Mouse (Mus musculus) gastrocnemius, adult 2 months (tissue): ENCODE measurements around the gene Rasip1. TPM values are rescaled to one million over a fixed set of nuclear protein-coding genes. Genes with fewer than 3 reads are reported as not detected.

Experiments used
- DNase-seq: peaks from one replicate; pipeline ENCODE4 v3.0.0; 2022
- H3K27ac ChIP-seq: fragments of 200-600 bp; 2 replicates; pipeline ENCODE4 v1.8.1; 2022; ENCODE audit warnings: mild to moderate bottlenecking
- H3K4me3 ChIP-seq: fragments of 200-600 bp; 2 replicates; pipeline ENCODE4 v1.8.1; 2022; ENCODE audit warnings: mild to moderate bottlenecking, moderate library complexity
- CTCF ChIP-seq: fragments of 200-600 bp; IDR thresholded peaks from 2 replicates; pipeline ENCODE4 v1.8.1; 2022; ENCODE audit warnings: antibody characterized with exemption, mild to moderate bottlenecking, moderate library complexity
- intact Hi-C: fragments of 180-260 bp; cut with DNase I; formaldehyde crosslinking; loops from one replicate; pipeline ENCODE4 v1.15.1; 2025
- total RNA-seq, 2 experiments: library from RNA; stranded (reverse); gene quantifications; 2 replicates each; pipeline ENCODE4 v1.2.3; 2021

The Rasip1 gene
- total RNA-seq, 2 experiments from 2014 or later = 5.7 to 8.0 TPM

DNA sequence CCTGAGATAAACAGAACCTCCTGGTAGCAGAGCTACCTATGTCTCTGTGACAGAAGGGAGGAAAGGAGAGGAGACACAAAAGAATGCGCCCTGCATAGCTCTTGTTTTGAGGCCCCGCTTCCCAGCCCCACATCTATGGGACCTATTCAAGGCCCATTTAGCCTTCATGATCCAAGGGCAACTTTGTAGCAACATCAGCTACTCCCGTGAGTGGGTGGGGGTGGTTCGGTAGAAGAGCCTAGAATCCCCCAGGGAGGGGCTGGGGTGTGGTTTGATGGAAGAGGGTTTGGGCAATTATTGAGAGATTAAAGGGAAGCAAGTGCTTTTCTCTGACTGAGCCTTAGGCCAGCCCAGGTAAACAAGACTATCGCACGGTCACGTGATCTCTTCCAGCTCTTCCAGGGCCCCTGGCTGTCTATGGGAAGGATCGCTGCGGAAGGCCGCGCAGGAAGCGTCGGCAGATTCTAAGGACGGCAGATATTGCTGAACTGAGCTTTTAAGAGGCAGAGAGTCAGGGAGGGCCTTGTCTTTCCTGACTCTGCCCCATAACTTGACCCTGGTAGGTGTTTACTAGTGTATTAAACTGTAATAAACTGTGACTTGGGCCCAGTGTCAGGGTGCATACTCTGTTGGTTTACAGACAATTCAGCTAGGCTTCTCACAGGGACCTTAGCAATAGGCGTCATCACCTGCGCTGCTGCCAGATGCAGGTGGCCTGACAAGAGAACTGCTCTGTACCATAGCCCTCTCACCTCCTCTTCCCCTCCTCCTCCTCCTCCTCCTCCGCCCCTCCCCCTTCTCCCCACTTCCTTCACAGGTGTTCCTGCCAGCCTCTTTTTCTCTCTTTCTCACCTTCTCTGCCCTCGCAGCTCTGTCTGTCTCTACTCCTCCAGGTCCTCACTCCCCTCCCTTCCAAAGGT lies 28.1 kb upstream of the Rasip1 start:
- DNase-seq = no peak
- Histone ChIP-seq H3K4me3 (no peak overlapping the region), H3K27ac (no peak overlapping the region)
- intact Hi-C loops = loop anchor here (5.0 kb wide), 1 partner anchor 33 kb away; no protein-coding TSS in a partner anchor
- TF ChIP-seq CTCF = no peak

DNA sequence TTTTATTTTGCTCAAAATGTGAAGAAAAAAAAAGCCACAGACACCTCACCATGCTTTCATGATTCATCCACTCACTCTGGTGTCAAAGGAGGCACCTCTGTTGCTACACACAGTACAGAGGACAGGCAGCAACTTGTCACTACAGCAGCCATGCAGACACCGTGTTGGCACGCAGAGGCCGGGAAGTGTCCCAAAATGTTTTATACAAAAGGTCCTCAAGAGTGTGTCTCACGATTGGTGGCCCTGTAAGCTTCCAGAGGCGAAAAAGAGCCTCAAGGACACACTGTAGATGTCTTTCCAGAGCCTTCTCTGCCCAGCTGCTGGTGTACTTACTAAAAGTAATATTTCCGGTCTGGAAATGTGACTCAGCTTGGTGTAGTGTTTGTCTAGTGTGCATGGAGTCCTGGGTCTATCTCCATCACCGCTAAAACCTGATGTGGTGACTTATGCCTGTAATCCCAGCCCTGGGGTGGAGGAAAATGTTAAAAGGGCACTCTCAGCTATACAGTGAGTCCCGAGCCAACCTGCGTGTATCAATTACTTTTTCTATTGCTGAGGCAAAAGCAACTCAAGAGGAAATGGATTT lies 21.5 kb upstream of the Rasip1 start:
- H3K27ac ChIP-seq = no peak overlapping the region
- no peak overlapping the region for H3K4me3 ChIP-seq
- intact Hi-C loops = no loop called here
- no peak for TF ChIP-seq CTCF
- DNase-seq = peak; percentile 7

DNA sequence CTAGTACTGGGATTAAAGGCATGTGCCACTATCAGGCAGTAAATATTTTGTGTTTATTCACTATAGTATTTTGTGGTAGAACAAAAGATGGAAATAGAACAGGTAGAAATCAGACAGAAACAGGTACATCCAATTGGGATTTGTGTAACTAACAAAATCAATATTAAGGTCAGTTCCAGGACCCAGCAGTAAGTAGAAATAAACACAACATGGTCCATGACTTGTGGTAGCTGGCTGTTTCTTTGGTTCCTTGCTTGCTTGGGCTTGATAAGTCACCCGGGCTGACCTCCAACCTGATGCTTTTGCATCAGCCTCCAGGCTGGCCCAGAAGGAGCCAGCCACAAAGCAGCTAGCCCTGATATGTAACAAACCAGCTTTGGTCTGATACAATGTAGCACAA lies 17.8 kb upstream of the Rasip1 start:
- intact Hi-C loops = no loop called here
- Histone ChIP-seq H3K4me3 (no peak overlapping the region), H3K27ac (no peak overlapping the region)
- DNase-seq = no peak
- no peak for TF ChIP-seq CTCF

DNA sequence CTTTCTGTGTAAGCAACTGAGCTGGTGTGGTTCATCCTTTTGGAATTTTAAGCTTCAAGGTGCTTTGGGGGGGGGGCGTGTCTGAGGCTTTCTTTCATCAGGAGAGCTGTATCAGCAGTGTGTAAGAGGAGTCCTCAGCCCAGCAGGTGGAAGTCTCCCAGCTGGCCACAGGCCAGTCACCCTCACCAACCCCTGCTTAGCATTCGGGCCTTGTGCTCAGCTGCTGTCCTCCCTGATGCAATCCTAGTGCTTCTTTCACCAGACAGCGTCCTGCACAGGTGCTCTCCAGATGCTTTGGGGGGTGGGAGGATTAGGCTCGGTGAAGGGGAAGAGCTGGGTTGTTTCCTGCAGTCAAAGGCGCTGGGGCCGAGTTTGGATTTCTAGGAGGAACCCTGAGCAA lies 11.0 kb upstream of the Rasip1 start:
- peak; percentile 81 for DNase-seq
- no peak for TF ChIP-seq CTCF
- Histone ChIP-seq H3K4me3 (no peak overlapping the region), H3K27ac (no peak overlapping the region)
- intact Hi-C loops = no loop called here

DNA sequence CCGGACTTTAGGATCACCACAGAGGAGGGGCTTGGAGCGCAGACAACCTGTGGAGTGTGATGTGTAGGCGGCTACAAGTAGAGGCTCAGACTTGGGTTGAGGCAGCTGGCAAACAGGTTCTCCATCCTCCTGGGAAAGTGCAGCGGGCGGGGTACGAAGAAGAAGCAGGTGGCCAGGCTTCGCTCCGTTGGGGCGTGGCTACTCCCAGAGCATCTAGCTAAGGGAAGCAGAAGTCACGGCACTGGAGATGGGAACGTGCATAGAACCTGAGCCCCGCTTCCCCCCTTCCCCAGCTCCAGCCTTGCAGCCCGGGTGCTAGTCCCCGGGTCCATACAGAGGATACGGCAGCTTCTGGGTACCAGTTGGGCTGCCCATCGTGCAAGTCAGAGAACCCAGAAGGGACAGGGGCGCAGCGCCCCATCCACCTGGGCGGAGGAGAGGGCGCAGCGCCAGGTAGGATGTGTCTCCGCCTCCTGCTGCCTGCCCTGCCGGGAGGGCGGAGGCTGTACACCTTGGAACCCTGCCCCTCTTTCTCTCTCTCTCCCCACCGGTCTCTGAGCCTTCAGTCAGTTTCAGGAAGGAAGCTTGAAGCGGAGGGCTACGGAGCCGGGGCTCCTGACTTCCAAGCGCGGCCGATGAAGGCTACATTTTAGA lies 10.1 kb upstream of the Rasip1 start, which contains the start of gene Fut1:
Fut1 (plus strand) TSS at position 248 of the 654 bp plus-strand sequence.
- no peak for DNase-seq
- TF ChIP-seq CTCF = no peak
- Histone ChIP-seq H3K27ac (no peak within 1 kb of the TSS), H3K4me3 (no peak within 1 kb of the TSS)
- intact Hi-C loops = no loop called here

DNA sequence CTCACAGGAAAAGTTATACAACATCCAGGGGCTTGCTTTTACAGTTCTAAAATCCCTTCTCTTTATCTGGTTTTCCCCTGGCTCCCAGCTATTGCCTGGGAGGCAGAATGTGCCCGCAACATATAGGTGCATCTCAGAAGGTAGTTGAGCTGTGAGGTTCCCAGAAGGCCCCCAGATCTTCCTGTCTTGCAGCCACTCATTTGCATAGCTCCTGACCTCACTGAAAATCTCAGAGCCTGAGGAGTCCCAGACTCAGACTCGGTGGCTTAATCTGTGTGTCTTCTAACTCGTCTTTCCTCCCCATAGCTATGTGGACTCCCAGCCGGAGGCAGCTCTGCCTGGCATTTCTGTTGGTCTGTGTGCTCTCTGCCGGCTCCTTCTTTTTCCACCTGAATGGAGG lies 9.0 kb upstream of the Rasip1 start:
- intact Hi-C loops = no loop called here
- no peak overlapping the region for H3K4me3 ChIP-seq
- DNase-seq = no peak
- no peak for TF ChIP-seq CTCF
- no peak overlapping the region for H3K27ac ChIP-seq

- DNase-seq = no peak
- intact Hi-C loops = no loop called here
- no peak for TF ChIP-seq CTCF
- Histone ChIP-seq H3K27ac (no peak overlapping the region), H3K4me3 (no peak overlapping the region)
These were observed 7.7 kb upstream of the Rasip1 start for GRCm38 (mm10) chr7:45619592-45619991.

DNA sequence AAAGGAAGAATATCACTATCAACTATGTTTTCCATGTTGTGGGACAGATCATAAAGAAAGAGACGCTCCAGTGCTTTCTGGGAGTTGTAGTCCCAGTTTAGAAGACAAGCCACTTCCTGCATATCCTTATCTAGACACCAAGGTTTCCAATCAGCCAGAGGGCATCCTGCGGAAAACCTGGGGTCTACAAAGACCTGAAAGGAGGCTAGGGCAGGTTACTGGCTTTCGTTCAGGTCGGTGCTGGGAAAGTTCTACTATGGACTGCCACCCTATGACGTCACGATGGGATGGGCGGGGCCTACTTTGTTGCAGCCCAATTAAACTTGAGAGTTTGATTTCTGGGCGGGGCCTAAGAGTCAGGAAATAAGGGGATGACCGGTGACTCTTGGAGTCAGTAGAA lies 5.8 kb upstream of the Rasip1 start, which contains the start of gene Izumo1:
Izumo1 (plus strand) TSS at position 369 of the 400 bp plus-strand sequence.
- intact Hi-C loops = no loop called here
- Histone ChIP-seq H3K27ac (no peak within 1 kb of the TSS), H3K4me3 (no peak within 1 kb of the TSS)
- DNase-seq = no peak
- no peak for TF ChIP-seq CTCF

DNA sequence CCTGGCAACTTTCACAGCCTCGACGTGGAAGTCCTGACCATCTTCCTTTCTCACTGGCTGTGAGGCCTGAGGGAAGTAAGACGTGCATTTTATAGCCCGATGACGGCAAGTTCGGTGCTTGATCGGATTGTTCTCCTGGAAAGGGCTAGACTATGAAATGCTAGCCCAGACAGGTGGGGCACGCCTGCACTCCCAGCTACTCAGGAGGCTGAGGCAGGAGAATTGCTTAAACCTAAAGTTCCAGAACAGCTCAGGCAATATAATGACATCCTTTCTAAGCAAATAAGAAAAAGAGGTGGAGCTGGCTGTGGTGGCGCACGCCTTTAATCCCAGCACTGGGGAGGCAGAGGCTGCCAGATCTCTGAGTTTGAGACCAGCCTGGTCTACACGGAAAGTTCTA lies 3.8 kb upstream of the Rasip1 start:
- DNase-seq = no peak
- no peak for TF ChIP-seq CTCF
- Histone ChIP-seq H3K4me3 (no peak overlapping the region), H3K27ac (no peak overlapping the region)
- intact Hi-C loops = no loop called here

GRCm38 (mm10) chr7:45624718-45625117 lies 2.6 kb upstream of the Rasip1 start:
- DNase-seq = no peak
- no peak for TF ChIP-seq CTCF
- Histone ChIP-seq H3K27ac (no peak overlapping the region), H3K4me3 (no peak overlapping the region)
- intact Hi-C loops = no loop called here

DNA sequence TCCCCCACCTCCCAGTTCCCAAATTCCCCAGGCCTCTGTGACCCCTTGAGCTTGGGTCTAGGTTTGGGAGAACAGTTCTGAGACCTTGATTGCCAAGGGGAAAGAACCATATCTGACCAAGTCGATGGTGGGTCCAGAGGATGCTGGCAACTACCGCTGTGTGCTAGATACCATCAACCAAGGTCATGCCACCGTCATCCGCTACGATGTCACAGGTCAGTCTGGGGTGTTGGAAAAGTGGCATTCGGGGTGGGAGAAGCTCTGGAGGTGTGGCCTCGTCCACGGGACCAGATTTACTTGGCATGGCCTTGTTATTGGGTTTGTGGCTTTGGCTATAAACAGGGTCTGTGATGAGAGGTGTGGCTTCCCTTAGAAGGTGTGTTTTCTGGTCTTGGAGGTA lies 1.8 kb upstream of the Rasip1 start:
- intact Hi-C loops = no loop called here
- Histone ChIP-seq H3K27ac (no peak overlapping the region), H3K4me3 (no peak overlapping the region)
- no peak for TF ChIP-seq CTCF
- DNase-seq = no peak

DNA sequence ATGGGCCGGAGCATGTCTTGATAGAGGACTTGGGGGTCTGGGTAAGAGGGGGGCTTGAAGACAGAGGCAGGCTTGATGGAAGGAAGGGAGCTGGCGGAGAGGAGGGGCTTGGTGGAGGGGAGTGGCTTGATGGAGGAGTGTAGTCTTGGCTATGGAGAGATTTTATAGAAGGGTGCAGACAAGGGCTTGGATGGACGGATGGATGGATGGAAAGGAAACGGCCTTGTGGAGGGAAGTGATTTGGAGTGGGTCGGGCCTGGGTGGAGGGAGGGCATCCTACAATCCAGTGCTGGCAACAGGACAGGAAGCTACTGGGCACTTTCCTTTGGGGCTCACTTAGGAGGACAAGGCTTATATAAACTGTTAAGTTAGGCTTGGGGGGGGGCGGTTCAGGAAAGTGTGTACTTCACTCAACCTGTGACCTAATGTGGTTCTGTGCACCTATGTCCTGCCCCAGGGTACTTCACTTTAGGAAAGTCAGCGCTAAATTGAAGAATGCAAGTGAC lies 664 bp upstream of the Rasip1 start:
- H3K4me3 ChIP-seq = peak overlapping the region; percentile 88
- intact Hi-C loops = no loop called here
- peak overlapping the region; percentile 86 for H3K27ac ChIP-seq
- no peak for DNase-seq
- no peak for TF ChIP-seq CTCF
